Mouse (Mus musculus): Measurements from ENCODE around the gene Pik3r4.

Gene Pik3r4

DNA sequence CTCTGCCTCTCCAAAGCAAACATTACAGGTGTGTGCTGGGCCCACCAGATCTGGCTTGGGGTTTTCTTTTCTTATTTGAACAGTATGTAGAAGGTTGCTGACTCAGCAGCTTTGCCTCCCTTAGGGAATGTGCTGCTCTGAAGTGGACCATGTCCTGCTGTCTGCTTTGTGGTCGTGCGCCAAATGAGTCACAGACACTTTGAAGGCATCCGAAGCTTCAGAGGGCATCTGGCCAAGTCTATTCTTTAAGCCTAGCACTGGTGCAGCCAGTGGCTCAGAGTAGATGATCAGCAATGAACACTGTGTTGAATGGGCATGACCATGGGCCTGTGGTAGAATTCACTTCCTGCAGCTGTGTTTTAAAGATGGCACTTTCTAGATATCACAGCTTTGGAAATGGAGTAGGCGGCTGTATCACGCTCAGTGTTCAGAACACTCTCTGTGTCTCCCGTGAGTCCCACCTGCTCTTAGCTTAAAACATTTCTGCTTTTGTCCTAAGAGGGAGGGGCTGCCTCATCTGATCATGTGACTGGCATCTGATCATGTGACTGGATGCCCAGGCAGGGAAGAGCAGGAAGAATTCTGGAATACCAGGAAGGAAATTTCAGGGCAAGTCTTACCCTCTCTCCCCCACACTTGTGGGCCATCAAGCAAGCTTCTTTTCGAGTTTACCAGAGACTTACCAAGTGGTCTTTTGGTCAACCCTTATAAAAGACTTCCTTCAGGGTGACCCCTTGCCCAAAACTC lies 54.2 kb downstream of the Pik3r4 start:
- DNase-seq (ENCODE audit: low read depth, low spot score), result no peak

DNA sequence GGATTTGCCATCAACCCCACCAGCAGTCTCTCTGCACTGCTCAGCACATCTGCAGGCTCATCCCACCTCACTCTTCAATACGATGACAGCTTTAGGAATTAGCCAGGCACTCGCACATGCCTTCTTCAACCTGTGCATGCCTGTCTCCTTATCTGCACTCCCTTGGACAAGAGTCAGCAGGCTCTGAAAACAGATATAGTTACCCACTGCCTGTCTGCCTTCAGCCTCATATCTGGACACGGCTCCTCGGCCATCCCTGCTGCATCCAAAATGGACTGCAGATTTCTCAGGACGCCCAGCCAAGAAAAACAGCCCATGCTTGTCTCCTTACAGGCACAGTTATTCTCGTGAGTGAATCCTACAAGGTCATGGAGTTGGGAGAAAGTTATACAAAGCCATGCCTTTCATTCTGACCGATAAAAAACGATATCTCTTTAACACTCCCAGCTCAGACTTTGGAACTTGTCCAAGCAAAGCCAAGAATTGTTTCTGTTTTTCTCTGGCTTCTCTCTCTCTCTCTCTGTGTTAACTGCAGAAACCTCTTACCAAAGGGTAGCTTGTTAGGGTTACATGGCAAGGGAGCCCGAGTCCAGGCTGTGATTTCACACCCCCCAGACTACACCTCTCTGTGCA lies 55.1 kb downstream of the Pik3r4 start:
- no peak for DNase-seq (ENCODE audit: low read depth, low spot score)

DNA sequence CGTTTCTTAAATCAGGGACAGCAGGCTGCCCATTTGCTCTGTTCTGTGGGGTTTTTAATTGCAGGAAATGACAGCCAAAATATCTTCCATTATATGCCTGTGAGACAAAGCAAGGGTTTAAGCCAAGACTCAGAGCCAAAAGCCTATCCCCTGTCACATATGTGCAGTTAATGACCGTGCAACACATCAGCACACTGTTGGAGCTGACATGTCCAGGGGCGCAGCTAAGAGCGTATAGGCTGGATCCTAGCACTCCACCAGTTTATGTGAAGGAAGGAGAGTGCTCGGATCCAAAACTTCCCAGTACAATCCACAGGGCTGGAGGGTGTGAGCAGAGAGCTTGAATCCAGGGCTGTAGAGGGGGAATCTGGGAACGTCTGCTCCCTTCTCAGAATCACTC lies 57.9 kb downstream of the Pik3r4 start:
- DNase-seq (ENCODE audit: low read depth, low spot score), result no peak

DNA sequence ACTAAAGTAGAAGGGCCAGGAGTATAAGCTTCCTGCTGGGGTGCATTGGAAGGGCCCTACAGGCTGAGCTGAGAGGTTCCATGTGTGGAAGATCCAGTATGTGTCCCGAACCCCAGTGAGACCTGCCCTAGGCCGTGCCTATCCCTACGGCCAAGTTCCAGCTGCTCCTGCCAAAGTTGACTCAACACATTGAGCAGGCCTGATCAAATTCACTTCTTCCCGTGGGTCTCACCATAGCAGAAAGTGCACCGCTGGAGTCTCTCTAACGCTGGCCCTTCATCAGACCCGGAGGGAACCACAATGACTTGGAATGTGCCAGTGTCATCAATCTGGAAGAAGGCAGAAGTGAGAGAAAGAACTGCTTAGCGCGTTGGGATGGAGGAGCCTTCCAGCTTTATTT lies 59.2 kb downstream of the Pik3r4 start:
- DNase-seq (ENCODE audit: low read depth, low spot score), result no peak

DNA sequence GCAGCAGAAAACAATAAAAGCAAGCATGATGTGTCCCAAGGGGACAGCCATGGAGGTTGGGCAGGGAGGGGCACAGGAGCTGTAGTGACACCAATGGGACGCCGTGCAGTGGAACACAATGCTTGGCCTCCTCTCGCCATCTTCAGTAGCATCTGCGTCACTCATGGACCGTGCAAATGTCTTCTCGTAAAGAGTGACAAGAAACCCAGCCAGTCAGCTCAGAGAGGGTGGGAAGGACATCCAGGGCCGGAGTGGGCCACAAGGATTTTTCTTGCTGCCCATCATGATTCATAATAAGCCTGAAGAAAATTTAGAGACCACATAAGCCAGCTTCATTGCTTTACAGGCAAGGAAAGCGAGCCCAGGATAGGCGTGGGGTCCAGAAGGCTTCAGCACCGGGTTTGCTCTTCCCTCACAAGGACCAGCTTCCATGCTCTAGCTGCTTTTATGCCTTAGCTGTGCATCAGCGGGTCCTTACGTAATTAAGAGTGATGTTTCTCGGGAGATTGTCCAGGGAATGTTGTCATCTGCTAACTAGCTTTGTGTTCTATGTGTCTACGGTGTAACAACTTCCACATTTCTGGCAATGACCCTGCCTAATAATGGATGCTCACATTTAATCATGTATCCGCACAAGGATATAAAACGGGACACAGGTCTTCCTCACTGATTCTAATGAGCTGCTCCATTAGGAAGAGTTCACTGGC lies 61.6 kb downstream of the Pik3r4 start:
- DNase-seq (ENCODE audit: low read depth, low spot score), result no peak

DNA sequence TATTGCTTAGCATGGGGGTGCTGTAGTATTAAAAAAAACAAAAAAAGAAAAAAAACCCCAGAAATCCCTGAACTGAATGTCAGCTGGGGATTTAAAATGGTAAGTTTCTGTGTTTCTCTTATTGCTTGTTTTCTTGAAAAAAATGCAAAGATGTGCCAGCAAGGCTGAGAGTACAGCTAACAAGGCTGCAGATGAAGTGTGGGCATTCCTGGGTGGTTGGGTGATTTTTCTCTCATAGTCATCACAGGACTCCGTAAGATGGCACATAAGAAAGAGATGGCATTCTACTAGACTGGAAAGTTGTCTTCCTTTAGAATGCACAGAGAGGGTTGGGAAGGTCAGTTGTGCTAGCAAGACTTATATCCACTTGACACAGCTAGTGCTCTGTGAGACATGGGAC lies 62.2 kb downstream of the Pik3r4 start:
- no peak for DNase-seq (ENCODE audit: low read depth, low spot score)

DNA sequence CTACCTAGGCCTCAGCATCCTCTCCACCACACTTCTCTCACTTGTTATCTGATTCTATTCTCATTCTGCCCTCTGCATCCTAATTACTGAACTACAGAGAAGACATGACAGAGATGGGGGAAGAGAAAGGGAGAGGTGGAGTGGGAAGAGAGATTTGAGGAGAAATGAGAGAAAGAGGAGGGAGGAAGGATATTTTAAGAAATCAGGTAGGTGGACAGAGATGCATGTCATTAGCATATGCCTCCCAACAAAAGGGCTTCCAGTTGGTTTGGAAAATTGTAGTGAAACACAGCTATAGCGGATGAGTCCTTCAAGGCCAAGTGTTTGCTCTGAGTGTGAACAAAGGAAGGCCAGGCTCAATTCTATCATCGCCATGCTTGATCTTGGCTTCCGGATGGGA lies 69.3 kb downstream of the Pik3r4 start:
- DNase-seq (ENCODE audit: low read depth, low spot score), result no peak

DNA sequence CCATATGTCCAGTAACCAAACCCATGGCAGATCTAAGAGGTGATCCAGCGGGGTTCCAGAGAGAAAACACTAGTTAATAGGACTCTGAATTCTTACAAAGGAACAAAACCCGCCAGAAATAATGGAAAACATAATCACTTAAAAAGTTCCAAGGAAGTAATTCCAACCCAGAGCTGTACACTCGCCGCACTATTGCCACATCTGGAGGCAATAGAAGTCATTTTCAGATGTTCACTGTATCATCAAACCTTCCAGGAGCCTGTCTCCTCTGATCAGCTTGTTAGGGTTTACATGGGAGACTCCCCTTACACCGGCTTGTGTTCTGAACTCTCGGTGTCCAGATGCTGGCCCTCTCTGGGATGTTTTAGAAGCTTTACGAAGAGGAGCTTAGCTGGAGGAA lies 76.6 kb downstream of the Pik3r4 start:
- no peak for DNase-seq (ENCODE audit: low read depth, low spot score)

DNA sequence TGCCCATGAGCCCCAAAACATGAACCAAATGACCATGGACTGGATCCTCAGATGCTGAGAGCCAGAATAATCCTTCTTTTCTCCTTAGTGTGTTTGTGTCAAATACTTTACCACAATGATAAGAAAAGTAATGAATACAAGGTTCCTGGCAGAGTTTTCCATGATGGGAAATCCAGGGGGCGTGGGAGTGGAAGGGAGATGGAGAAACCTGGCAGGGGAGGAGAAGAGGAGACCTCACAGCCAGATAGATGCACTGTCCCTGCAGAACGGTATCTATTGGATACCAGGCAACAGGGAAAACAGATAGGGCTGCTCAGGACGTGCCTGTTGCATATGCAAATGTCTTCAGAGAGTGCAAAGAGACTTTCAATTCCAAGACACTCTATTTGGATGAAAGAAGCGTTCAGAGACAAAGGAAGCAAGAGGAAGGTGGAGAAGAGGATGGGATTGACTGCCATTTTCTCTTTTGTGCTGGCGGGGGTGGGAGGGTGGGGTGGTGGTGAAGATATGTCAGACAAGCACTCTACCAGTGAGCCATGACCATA lies 77.1 kb downstream of the Pik3r4 start:
- DNase-seq (ENCODE audit: low read depth, low spot score), result peak; percentile 50

DNA sequence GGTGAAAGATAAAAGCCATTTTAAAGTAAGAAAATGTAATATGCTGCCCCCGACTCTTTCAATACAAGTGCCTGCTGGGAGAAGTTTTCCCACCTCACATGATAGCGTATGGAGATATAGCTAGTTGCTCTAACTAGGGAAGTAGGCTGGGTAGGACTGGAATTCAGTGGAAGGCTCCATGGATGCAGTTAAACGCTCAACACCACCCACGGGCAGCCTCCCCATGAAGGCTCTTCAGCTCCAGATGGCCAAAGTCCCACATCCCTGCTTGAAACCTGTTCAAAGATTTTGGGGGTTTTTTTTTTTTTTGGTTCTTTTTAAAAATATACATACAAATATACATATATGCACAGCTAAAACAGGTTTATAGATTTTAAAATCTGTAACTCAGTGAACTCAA lies 77.7 kb downstream of the Pik3r4 start:
- DNase-seq (ENCODE audit: low read depth, low spot score), result no peak

DNA sequence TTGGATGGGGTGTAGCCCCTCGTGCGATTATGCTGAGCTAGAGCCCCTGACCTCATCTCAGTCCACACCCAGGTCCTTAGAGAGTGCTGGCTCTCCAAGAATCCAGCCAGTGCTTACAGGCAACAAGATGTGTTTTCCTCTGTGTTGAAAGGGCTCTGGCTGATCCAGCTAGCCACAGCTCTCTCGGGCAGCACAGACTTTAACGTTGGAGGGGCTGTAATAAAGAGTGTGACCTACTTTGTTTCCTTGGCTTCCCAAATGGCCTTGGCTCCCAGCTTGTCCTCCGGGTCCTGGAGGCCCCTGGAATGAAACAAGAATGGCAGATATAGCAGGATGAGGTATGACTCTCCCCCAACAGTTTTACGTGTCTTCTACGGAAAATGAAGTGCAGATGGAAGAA lies 89.2 kb downstream of the Pik3r4 start:
- no peak for DNase-seq (ENCODE audit: low read depth, low spot score)

DNA sequence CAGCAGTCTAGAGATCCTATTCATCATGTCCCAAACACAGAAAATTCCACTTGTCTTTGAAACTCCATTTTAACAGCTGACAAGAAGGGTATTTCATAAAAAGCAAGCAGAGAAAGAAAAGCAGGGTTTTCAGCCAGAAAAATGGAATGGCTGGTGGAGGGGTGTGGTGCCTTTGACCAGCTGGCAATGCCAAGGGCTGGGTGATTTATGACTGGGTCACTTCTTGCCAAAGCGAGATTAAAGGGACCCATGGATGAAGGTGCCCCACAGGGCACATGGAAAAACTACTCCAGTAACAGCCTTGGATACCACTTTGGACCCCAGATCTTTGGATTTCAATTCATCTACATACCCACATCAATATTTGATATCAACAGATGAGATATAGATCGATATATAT lies 91.9 kb downstream of the Pik3r4 start:
- no peak for DNase-seq (ENCODE audit: low read depth, low spot score)

DNA sequence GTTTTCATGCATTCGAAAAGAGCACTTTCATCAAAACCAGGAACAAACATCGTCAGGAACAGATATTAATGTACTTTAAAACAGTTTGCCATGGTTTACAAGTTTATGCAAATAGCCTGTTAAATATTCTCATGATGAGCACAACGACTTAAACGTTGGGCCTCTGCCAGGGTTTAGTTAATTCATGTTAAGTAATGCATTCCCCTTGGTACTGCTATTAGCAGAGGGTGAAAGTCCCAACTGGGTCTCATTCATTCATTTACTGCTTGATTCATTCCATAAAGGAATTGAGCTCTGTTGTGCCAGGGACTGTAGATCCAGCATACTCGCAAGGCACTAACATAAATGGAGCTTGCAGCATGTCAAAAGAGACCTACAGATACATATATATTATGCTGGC lies 92.4 kb downstream of the Pik3r4 start:
- no peak for DNase-seq (ENCODE audit: low read depth, low spot score)
